Comparison of ENCODE assay signal across 26 mouse cellular contexts in genomic region chr7:72444792-72445191, GRCm38 (mm10).
DNase-seq lines count a peak whose midpoint lies in the region; TF ChIP-seq lines count a peak whose summit lies in the region.
"Had no signal": no experiment of that assay in that cellular context is flagged by ENCODE, and none has a peak within 500 bp of the region (broad histone marks: within the 10 kb centered on the region; RNA-seq: fewer than 3 reads in every experiment).

No protein-coding gene starts in this region.

- no peaks in the 10 kb centered on the region for H3K36me3 ChIP-seq in hindbrain, embryonic 10.5 days
- H3K36me3 ChIP-seq: embryonic facial prominence, embryonic 12.5 days; G1E; limb, embryonic 12.5 days; liver, embryonic 15.5 days had no signal

- H3K27ac ChIP-seq in gastrocnemius, adult 2 months = no peak overlapping the region
- H3K27ac ChIP-seq in hindbrain, embryonic 10.5 days = no peak overlapping the region
- H3K27ac ChIP-seq: embryonic facial prominence, embryonic 12.5 days; forebrain, embryonic 13.5 days; hindbrain, embryonic 14.5 days; left cerebral cortex, adult 2 months; limb, embryonic 12.5 days; liver, embryonic 15.5 days had no signal

- intact Hi-C loops in gastrocnemius, adult 2 months (cut with DNase I) = no loop called here

- H3K4me3 ChIP-seq in gastrocnemius, adult 2 months = no peak overlapping the region
- H3K4me3 ChIP-seq in hindbrain, embryonic 10.5 days = no peak overlapping the region
- H3K4me3 ChIP-seq: embryonic facial prominence, embryonic 12.5 days; erythroblast, embryonic 14.5 days; forebrain, embryonic 13.5 days; left cerebral cortex, adult 2 months; limb, embryonic 12.5 days; liver, embryonic 15.5 days; myocyte had no signal

- 61% methylated on average over 1 of the region's 1 CpGs for WGBS in hindbrain, embryonic 10.5 days

- 0 out of 2 replicates have a peak, but pooled peaks cover 3% of the 10 kb centered on the region for H3K4me1 ChIP-seq in hindbrain, embryonic 10.5 days (replicated peaks)
- H3K4me1 ChIP-seq: embryonic facial prominence, embryonic 12.5 days; forebrain, embryonic 13.5 days; limb, embryonic 12.5 days; liver, embryonic 15.5 days had no signal

- no peak for TF ChIP-seq CTCF in gastrocnemius, adult 2 months (IDR thresholded peaks at IDR 0.05)

- no peaks in the 10 kb centered on the region for H3K27me3 ChIP-seq in hindbrain, embryonic 10.5 days (ENCODE audit: insufficient read depth, poor library complexity, severe bottlenecking)
- H3K27me3 ChIP-seq: embryonic facial prominence, embryonic 12.5 days; forebrain, embryonic 13.5 days; limb, embryonic 12.5 days; liver, embryonic 15.5 days had no signal

- DNase-seq in gastrocnemius, adult 2 months = peak; percentile 21
- no peak for DNase-seq in gastrocnemius, adult 8-10 months (ENCODE audit: low spot score in 2 of 2)
- DNase-seq in 3134 (ENCODE audit: extremely low read depth, insufficient read length, low spot score) = peak; percentile 61
- DNase-seq in 3T3-L1 (ENCODE audit: low read depth, low spot score) = peak; percentile 95
- DNase-seq in fat pad, adult 2 months (ENCODE audit: extremely low read depth, low read depth, low spot score) = peak; percentile 87
- DNase-seq in heart, postnatal 4 days = no peak
- DNase-seq in hindbrain, embryonic 10.5 days (ENCODE audit: low spot score) = no peak
- DNase-seq: adrenal gland, adult 2 months; cerebellum, adult 9-10 months; heart, adult 18-20 months; heart, postnatal 36 days; kidney, adult 9 months; kidney, postnatal 14 days; lung, embryonic 14.5 days; lung, postnatal 14 days; thymus, adult 2 months; thymus, postnatal 36 days had no signal

- no peaks in the 10 kb centered on the region for H3K9me3 ChIP-seq in hindbrain, embryonic 10.5 days
- H3K9me3 ChIP-seq: embryonic facial prominence, embryonic 12.5 days; forebrain, embryonic 13.5 days; limb, embryonic 12.5 days; liver, embryonic 15.5 days had no signal

Comparison
In these comparisons a context has a peak if more than half of its experiments do, and no peak if none do; other contexts are left out.
1. DNase-seq: peak in gastrocnemius, adult 2 months (single experiment), 3134 (single experiment), 3T3-L1 (single experiment) and fat pad, adult 2 months (single experiment); none in gastrocnemius, adult 8-10 months (0 of 2), heart, postnatal 4 days (single experiment) and hindbrain, embryonic 10.5 days (single experiment).